Comparison of ENCODE assay signal across 7 mouse cellular contexts in the genomic region with DNA sequence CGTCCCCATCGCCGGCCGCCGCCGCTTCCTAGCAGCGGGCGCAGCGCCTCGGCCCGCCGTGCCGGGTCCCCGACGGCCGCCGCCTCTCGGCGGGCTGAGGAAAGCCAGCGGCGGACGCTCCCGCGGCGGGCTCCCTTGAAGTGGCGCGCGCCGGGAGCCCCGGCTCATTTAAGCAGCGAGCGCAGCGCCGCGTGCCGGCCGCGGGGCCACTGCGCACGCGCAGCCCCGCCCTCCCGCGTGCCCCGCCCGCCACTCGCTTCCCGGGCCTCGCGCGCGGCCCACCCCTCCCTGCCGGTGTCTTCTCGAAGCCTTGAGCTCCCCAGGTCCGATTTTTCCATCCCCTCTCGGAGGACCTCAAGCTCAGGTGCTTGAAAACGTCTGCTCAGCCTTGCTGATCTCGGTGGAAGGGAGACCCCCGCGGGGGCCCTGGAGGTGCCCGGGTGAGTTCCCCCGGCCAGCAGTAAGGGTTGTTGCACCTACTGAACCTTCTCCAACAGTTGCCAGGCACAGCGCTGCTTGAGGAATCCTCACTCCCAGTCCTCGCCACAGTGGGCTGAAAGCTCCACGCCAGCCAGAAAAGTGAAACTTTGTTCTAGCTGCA. TPM values are rescaled to one million over a fixed set of nuclear protein-coding genes. Genes with fewer than 3 reads are reported as not detected.
A peak's percentile ranks its signal among the peaks of the same experiment; 100 is the strongest.
DNase-seq lines count a peak whose midpoint lies in the region; ATAC-seq and TF ChIP-seq lines count a peak whose summit lies in the region.

TSS of gene Neto2 (minus strand) at position 174 of the 601 bp plus-strand sequence.

- H3K36me3 ChIP-seq in heart, embryonic 12.5 days, result no peaks in the 10 kb centered on the region
- no peaks in the 10 kb centered on the region for H3K36me3 ChIP-seq in kidney, embryonic 16.5 days (ENCODE audit: insufficient read depth, low read length)
- no peaks in the 10 kb centered on the region for H3K36me3 ChIP-seq in liver, adult 2 months (ENCODE audit: control insufficient read depth, insufficient read depth, low read length)
- no peaks in the 10 kb centered on the region for H3K36me3 ChIP-seq in myocyte (ENCODE audit: control insufficient read depth, insufficient read depth)

- peak; percentile 90 for ATAC-seq in heart, embryonic 12.5 days (ENCODE audit: insufficient number of reproducible peaks, low FRiP score)
- peak; percentile 94 for ATAC-seq in kidney, embryonic 16.5 days (ENCODE audit: low FRiP score, low TSS enrichment)

- no peak for TF ChIP-seq CTCF in embryonic fibroblast, embryonic 13.5 days (IDR thresholded peaks at IDR 0.05; ENCODE audit: borderline replicate concordance, insufficient read depth, low read length)
- no peak; the same call in 1 of the 2 replicates for TF ChIP-seq CTCF in liver, adult 2 months (IDR thresholded peaks at IDR 0.05; ENCODE audit: low read depth, low read length)

- H3K27ac ChIP-seq in embryonic fibroblast, embryonic 13.5 days (ENCODE audit: insufficient read depth, low read length), result no peak within 1 kb of the TSS
- no peak within 1 kb of the TSS for H3K27ac ChIP-seq in heart, embryonic 12.5 days (ENCODE audit: poor library complexity, severe bottlenecking)
- peak within 1 kb of the TSS; percentile 81 for H3K27ac ChIP-seq in kidney, embryonic 16.5 days (ENCODE audit: low read length)
- no peak within 1 kb of the TSS for H3K27ac ChIP-seq in liver, adult 2 months (replicated peaks; ENCODE audit: insufficient read depth, low read depth, low read length)

- no peaks in the 10 kb centered on the region for H3K9me3 ChIP-seq in heart, embryonic 12.5 days (replicated peaks)
- H3K9me3 ChIP-seq in kidney, embryonic 16.5 days (ENCODE audit: low read length), result no peaks in the 10 kb centered on the region

- peak; percentile 85 for DNase-seq in brain, adult 2 months (ENCODE audit: low read depth, low spot score)
- DNase-seq in liver, adult 2 months (ENCODE audit: extremely low read depth, low read depth, low spot score), result no peak
- peak; percentile 53 to 83 for DNase-seq in spleen, postnatal 4 days (ENCODE audit: low spot score in 2 of 2)

- H3K4me2 ChIP-seq in heart, embryonic 12.5 days, result peak within 1 kb of the TSS; percentile 98
- peak within 1 kb of the TSS; percentile 96 for H3K4me2 ChIP-seq in kidney, embryonic 16.5 days (replicated peaks; ENCODE audit: low read depth, low read length)
- H3K4me2 ChIP-seq in myocyte (ENCODE audit: low read depth), result peak within 1 kb of the TSS; percentile 18

- TF ChIP-seq POLR2A in embryonic fibroblast, embryonic 13.5 days (IDR thresholded peaks at IDR 0.05; ENCODE audit: low read depth, low read length), result peak; percentile 39
- TF ChIP-seq POLR2A in liver, adult 2 months (IDR thresholded peaks at IDR 0.05; ENCODE audit: extremely low read depth, insufficient read depth, low read length), result no peak
- no peak for TF ChIP-seq POLR2A in myocyte (IDR thresholded peaks at IDR 0.05; ENCODE audit: insufficient read length, low read depth)

- H3K4me1 ChIP-seq in embryonic fibroblast, embryonic 13.5 days (ENCODE audit: control insufficient read depth, insufficient read depth, low read length), result no peaks in the 10 kb centered on the region
- no peaks in the 10 kb centered on the region for H3K4me1 ChIP-seq in heart, embryonic 12.5 days (replicated peaks)
- peaks cover 4% of the 10 kb centered on the region; the same call in 1 of the 2 replicates for H3K4me1 ChIP-seq in kidney, embryonic 16.5 days (ENCODE audit: insufficient read depth, low read length)
- no peaks in the 10 kb centered on the region for H3K4me1 ChIP-seq in liver, adult 2 months (ENCODE audit: control insufficient read depth, insufficient read depth, low read length)

- H3K27me3 ChIP-seq in heart, embryonic 12.5 days (replicated peaks), result peaks cover 22% of the 10 kb centered on the region
- H3K27me3 ChIP-seq in kidney, embryonic 16.5 days (ENCODE audit: insufficient read depth, low read length), result peaks cover 8% of the 10 kb centered on the region
- H3K27me3 ChIP-seq in liver, adult 2 months (ENCODE audit: control insufficient read depth, insufficient read depth, low read length), result peaks cover 14% of the 10 kb centered on the region
- peaks cover 16% of the 10 kb centered on the region for H3K27me3 ChIP-seq in myocyte (ENCODE audit: control insufficient read depth, insufficient read depth, insufficient read length)

- H3K9ac ChIP-seq in heart, embryonic 12.5 days, result peak within 1 kb of the TSS; percentile 87
- H3K9ac ChIP-seq in kidney, embryonic 16.5 days (replicated peaks; ENCODE audit: low read length), result peak within 1 kb of the TSS; percentile 91
- H3K9ac ChIP-seq in liver, adult 2 months (ENCODE audit: low read depth, low read length), result peak within 1 kb of the TSS; percentile 44

- peak within 1 kb of the TSS; percentile 46 for H3K4me3 ChIP-seq in embryonic fibroblast, embryonic 13.5 days (ENCODE audit: insufficient read depth, low read length)
- peak within 1 kb of the TSS; percentile 68 for H3K4me3 ChIP-seq in heart, embryonic 12.5 days
- peak within 1 kb of the TSS; percentile 80 for H3K4me3 ChIP-seq in kidney, embryonic 16.5 days (ENCODE audit: low read length)
- H3K4me3 ChIP-seq in liver, adult 2 months (ENCODE audit: insufficient read depth, low read depth, low read length), result peak within 1 kb of the TSS; percentile 56
- no peak within 1 kb of the TSS for H3K4me3 ChIP-seq in myocyte

- H3ac ChIP-seq in myocyte (ENCODE audit: control insufficient read depth, insufficient read length), result no peak within 1 kb of the TSS

- H3K79me2 ChIP-seq in liver, adult 2 months (ENCODE audit: control insufficient read depth, insufficient read depth, low read length), result no peaks in the 10 kb centered on the region
- no peaks in the 10 kb centered on the region for H3K79me2 ChIP-seq in myocyte (ENCODE audit: control insufficient read depth, insufficient read depth)

- WGBS in heart, embryonic 12.5 days, result 6% methylated on average over 54 of the region's 65 CpGs
- 5% methylated on average over 53 of the region's 65 CpGs for WGBS in kidney, embryonic 16.5 days
- 9% methylated on average over 47 of the region's 65 CpGs for WGBS in liver, adult 2 months

TF ChIP-seq in myocyte, 11 proteins besides CTCF, POLR2A, EP300 and RAD21:
- TF ChIP-seq TCF3 (IDR thresholded peaks at IDR 0.05; ENCODE audit: insufficient read length, low read depth) (no peak), TCF12 (IDR thresholded peaks at IDR 0.05; ENCODE audit: insufficient read depth, poor library complexity, severe bottlenecking) (no peak)

RNA-seq across cellular contexts. Expression of gene Neto2, which starts in this region (rescaled TPM):
- 10.4 and 16.1 TPM in 2 replicates for polyA plus RNA-seq in embryonic fibroblast, embryonic 13.5 days (2011; ENCODE audit: insufficient read length, low read depth, missing spikeins)
- polyA plus RNA-seq in heart, embryonic 12.5 days (2016; fragmentation: Nextera tagmentation; extraction: Ambion mirVana), result 6.4 and 7.6 TPM in 2 replicates
- 15.7 and 16.0 TPM in 2 replicates for polyA plus RNA-seq in kidney, embryonic 16.5 days (2015; fragmentation: Nextera tagmentation; extraction: Ambion mirVana)
- 0.18 and 0.20 TPM in 2 replicates for total RNA-seq in liver, adult 2 months (2014; rRNA removed)
- polyA plus RNA-seq in liver, adult 2 months (2012; rRNA removed), result 0.02 TPM in 2 replicates
- polyA plus RNA-seq in myocyte (2012; fragmentation: generic; extraction: Trizol), result 0.31 TPM

Comparison
In these comparisons a context has a peak if more than half of its experiments do, and no peak if none do; other contexts are left out.
1. H3K4me2 ChIP-seq: peak in every context shown above with its lines; median percentile 98 in heart, embryonic 12.5 days; 96 in kidney, embryonic 16.5 days; 18 in myocyte.